Mouse (Mus musculus) hindbrain, postnatal 0 days (tissue): Measurements from ENCODE around the gene S100a2. TPM values are rescaled to one million over a fixed set of nuclear protein-coding genes. Genes with fewer than 3 reads are reported as not detected.

ENCODE experiments used
- ATAC-seq: fragments of 200-750 bp; cut with Nextera tagmentation; 2 replicates; pipeline ENCODE4 v1.8.0; 2017; ENCODE audit warnings: mild to moderate bottlenecking, moderate TSS enrichment, moderate library complexity
- DNase-seq: peaks from one replicate; pipeline ENCODE4 v3.0.0-alpha.2; 2015; ENCODE audit warnings: low spot score
- H3K27ac ChIP-seq: fragments of 300-500 bp; sonication (generic); 2 replicates; pipeline ENCODE4 v1.5.1; 2014; ENCODE audit warnings: mild to moderate bottlenecking
- H3K27me3 ChIP-seq: fragments of 300-500 bp; sonication (generic); 2 replicates; pipeline ENCODE4 v1.6.1; 2014; ENCODE audit warnings: low read length, mixed read lengths; ENCODE audit not compliant: insufficient read depth
- H3K36me3 ChIP-seq: fragments of 300-500 bp; sonication (generic); 2 replicates; pipeline ENCODE4 v1.6.1; 2014; ENCODE audit warnings: low read length, mixed read lengths; ENCODE audit not compliant: insufficient read depth
- H3K4me1 ChIP-seq: fragments of 300-500 bp; sonication (generic); 2 replicates; pipeline ENCODE4 v1.6.1; 2014; ENCODE audit warnings: antibody characterized with exemption, low read length, mixed read lengths; ENCODE audit not compliant: insufficient read depth
- H3K4me2 ChIP-seq: fragments of 300-500 bp; sonication (generic); 2 replicates; pipeline ENCODE4 v1.6.1; 2014; ENCODE audit warnings: low read depth, mild to moderate bottlenecking, low read length, moderate library complexity, mixed read lengths
- H3K4me3 ChIP-seq: fragments of 300-500 bp; sonication (generic); 2 replicates; pipeline ENCODE4 v1.5.1; 2014; ENCODE audit warnings: low read length
- H3K9ac ChIP-seq: fragments of 300-500 bp; sonication (generic); replicated peaks from 2 replicates; pipeline ENCODE4 v1.6.1; 2014; ENCODE audit warnings: mild to moderate bottlenecking, low read length, moderate library complexity, mixed read lengths
- H3K9me3 ChIP-seq: fragments of 300-500 bp; sonication (generic); 2 replicates; pipeline ENCODE4 v1.6.1; 2016; ENCODE audit warnings: low read length, mixed read lengths
- CTCF ChIP-seq: IDR thresholded peaks from 2 replicates; pipeline ENCODE4 v1.5.1; 2016; ENCODE audit warnings: antibody characterized with exemption, control low read depth, low read depth
- WGBS: fragments of 180-500 bp; shearing (Covaris S2); extraction: QIAGEN DNeasy Blood & Tissue Kit; methylation state at CpG from one replicate; pipeline ENCODE4 v1.1.7; 2014; 5-methylcytosine and 5-hydroxymethylcytosine counted together
- polyA plus RNA-seq: library from polyadenylated mRNA; unstranded; fragments of >200 nt; fragmentation: Nextera tagmentation; extraction: Ambion mirVana; gene quantifications from 2 replicates; pipeline ENCODE4 v1.2.1, GENCODE M21; 2015
- total RNA-seq: library from RNA; depleted of rRNA; stranded (reverse); fragments of >200 nt; gene quantifications from 2 replicates; pipeline ENCODE4 v1.2.3, GENCODE M21; 2014; rRNA removed

The S100a2 gene
- total RNA-seq = not detected in 2 replicates
- polyA plus RNA-seq = not detected in 2 replicates

DNA sequence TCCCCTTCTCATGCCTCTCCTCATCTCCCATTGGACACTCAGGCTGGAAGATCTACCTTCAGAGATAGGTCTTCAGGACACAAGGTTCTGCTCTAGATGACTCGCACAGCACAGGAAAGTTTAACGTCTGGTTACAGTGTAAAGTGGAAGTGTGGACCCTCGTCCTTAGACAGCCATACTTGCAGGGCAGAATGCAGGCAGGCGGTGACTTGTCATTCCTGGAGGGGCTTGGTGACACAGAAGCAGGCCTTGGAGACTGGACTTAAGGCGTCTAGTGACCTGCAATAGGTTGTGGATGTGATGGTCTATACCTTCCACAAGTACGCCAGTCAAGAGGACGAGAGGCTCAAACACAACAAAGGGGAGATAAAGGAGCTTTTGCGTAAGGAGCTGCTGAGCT, at the start of gene S100a2:
Gene S100a2 (plus strand): TSS at position 301 of the 400 bp plus-strand sequence.
- H3K27me3 ChIP-seq = no peaks in the 10 kb centered on the region
- 86% methylated on average over 8 of the region's 8 CpGs for WGBS
- no peak within 1 kb of the TSS for H3K4me3 ChIP-seq
- no peaks in the 10 kb centered on the region for H3K36me3 ChIP-seq
- H3K9me3 ChIP-seq = no peaks in the 10 kb centered on the region
- ATAC-seq (no peak), DNase-seq (no peak)
- TF ChIP-seq CTCF = no peak
- H3K27ac ChIP-seq = no peak within 1 kb of the TSS
- H3K4me1 ChIP-seq = no peaks in the 10 kb centered on the region
- H3K4me2 ChIP-seq = no peak within 1 kb of the TSS
- no peak within 1 kb of the TSS for H3K9ac ChIP-seq

DNA sequence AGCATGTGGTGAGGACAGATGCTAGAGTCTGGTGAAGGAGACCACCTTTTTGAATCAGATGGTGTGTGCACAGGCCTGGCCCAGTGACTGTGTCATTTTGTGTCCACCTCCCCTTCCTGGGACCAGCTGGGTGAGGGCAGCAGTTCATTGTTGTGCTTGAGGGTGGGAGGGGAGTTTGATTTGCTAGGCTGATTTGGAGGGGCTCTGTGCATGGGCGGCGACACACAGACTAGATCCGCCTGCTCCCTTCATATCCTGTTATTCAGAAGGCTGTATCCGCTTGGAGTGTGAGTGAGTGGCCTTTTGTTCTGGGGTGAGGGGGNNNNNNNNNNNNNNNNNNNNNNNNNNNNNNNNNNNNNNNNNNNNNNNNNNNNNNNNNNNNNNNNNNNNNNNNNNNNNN, 49.1 kb upstream of the S100a2 start:
- no peak overlapping the region for H3K9ac ChIP-seq
- no peak overlapping the region for H3K4me3 ChIP-seq
- no peaks in the 10 kb centered on the region for H3K36me3 ChIP-seq
- H3K4me1 ChIP-seq = peaks cover 9% of the 10 kb centered on the region; the same call in 1 of the 2 replicates
- no peaks in the 10 kb centered on the region for H3K9me3 ChIP-seq
- DNase-seq = peak; percentile 37
- no peak overlapping the region for H3K4me2 ChIP-seq
- 28% methylated on average over 4 of the region's 4 CpGs for WGBS
- peak overlapping the region; percentile 41; the same call in 1 of the 2 replicates for H3K27ac ChIP-seq
- no peak for TF ChIP-seq CTCF
- no peaks in the 10 kb centered on the region for H3K27me3 ChIP-seq
- ATAC-seq = peak; percentile 86

DNA sequence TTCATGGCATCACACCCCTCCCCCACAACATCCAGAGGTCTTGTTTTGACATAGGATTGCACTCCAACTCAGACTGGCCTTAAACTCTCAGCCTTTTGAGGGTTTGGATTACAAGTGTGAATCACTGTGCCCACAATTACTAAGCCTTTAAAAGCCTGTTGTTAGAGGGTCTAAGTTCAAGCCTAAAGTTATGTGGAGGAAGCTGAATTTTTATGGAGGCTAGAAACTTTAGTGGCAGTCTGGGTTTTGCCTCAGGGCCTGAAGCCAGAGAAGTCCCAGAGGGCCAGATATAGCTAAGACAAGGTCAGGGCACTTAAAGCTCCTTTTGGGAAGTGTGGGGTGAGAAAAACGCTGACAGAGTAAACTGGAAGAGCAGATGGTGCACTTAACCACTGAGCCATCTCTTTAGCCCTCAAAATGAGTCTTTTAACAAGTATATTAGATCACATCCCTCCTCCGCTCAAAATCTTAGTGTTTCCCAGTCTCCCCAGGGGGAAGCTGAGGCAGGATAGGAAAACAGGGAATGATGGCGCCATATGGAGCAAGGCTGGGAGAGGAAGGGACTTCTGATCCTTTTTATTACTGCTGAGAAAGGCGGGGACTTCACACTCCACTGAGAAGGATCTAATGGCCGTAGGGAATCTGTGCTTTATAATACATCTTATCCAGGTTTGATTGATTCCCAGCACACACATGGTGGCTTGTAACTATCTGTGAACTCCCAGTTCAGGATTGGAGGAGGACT, 40.2 kb upstream of the S100a2 start:
- H3K9ac ChIP-seq = no peak overlapping the region
- H3K36me3 ChIP-seq = no peaks in the 10 kb centered on the region
- WGBS = 65% methylated on average over 5 of the region's 5 CpGs

DNA sequence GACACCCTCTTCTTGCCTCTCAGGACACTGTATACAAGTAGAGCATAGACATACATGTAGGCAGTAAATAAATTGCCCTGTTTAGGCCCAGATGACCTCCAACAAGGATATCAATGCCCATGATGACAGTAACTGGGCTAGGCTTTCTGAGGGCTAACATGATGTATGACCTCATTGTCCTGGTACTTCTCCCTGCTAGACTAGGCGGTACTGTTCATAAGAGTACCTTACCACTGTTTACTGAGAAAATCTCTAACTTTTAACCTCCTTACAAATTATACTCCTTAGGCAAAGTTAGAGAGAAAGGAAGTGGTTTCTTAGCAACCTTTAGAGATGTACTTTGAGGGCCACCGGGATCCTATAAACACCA, 39.6 kb upstream of the S100a2 start:
- no peaks in the 10 kb centered on the region for H3K27me3 ChIP-seq
- DNase-seq = no peak
- no peak overlapping the region for H3K4me3 ChIP-seq
- no peak overlapping the region for H3K27ac ChIP-seq
- no peak overlapping the region for H3K4me2 ChIP-seq
- WGBS = 96% methylated on average over 2 of the region's 2 CpGs
- no peaks in the 10 kb centered on the region for H3K36me3 ChIP-seq
- TF ChIP-seq CTCF = no peak
- H3K4me1 ChIP-seq = no peaks in the 10 kb centered on the region
- ATAC-seq = no peak
- no peak overlapping the region for H3K9ac ChIP-seq
- no peaks in the 10 kb centered on the region for H3K9me3 ChIP-seq

More for the DNA sequence above, 40.2 kb upstream of the S100a2 start:
- no peak for DNase-seq
- no peak overlapping the region for H3K4me3 ChIP-seq
- no peaks in the 10 kb centered on the region for H3K4me1 ChIP-seq
- H3K27ac ChIP-seq = no peak overlapping the region
- no peak for TF ChIP-seq CTCF
- no peak overlapping the region for H3K4me2 ChIP-seq
- no peaks in the 10 kb centered on the region for H3K27me3 ChIP-seq
- no peaks in the 10 kb centered on the region for H3K9me3 ChIP-seq
- ATAC-seq = no peak

DNA sequence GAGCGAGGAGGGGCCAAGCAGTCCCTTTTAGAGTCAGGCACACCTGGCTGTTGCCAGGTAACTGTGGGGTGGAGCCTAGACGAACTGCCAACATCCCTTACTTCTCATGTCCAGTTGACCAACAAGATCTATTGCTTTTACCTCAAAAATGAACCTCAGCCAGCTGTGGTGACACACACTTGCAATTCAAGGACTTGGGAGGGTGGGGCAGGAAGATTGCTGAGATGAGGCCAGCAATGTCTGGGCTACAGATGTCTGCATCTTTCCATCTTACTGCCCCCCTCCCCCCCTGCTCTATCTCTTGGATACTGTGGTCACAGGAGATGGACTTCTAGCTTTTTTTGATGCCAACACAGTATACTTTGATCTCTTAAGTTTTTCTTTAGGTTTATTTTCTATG, 37.8 kb upstream of the S100a2 start:
- ATAC-seq = no peak
- Histone ChIP-seq H3K4me3 (no peak overlapping the region), H3K9me3 (no peaks in the 10 kb centered on the region), H3K27ac (no peak overlapping the region), H3K4me2 (no peak overlapping the region), H3K36me3 (no peaks in the 10 kb centered on the region), H3K27me3 (no peaks in the 10 kb centered on the region), H3K4me1 (no peaks in the 10 kb centered on the region), H3K9ac (no peak overlapping the region)
- TF ChIP-seq CTCF = no peak
- WGBS = 87% methylated on average over 2 of the region's 2 CpGs
- no peak for DNase-seq

DNA sequence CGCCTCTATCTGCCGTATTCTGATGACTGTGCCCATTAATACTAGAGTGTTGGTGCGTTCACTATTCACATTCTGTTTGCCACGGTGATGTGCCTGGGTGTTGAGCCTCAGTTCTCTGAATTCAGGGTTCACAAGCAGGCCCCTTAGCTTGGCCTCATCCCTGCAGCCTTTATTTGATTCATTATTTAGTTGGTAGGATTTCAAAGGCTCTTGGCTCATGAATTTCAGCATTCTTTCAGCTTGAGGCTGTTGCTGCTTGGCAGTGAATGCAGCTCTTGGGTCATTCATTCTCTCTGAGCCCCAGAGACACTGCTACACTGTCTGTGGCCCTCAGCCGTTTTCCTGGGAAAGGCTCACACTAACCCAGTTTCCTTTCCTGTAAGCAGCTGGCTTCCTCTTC, 34.1 kb upstream of the S100a2 start:
- Histone ChIP-seq H3K4me3 (no peak overlapping the region), H3K27me3 (no peaks in the 10 kb centered on the region), H3K9me3 (no peaks in the 10 kb centered on the region), H3K4me2 (no peak overlapping the region), H3K4me1 (no peaks in the 10 kb centered on the region), H3K27ac (peak overlapping the region; percentile 62), H3K36me3 (no peaks in the 10 kb centered on the region), H3K9ac (no peak overlapping the region)
- peak; percentile 77 for DNase-seq
- ATAC-seq = peak; percentile 93
- TF ChIP-seq CTCF = no peak
- 28% methylated on average over 5 of the region's 5 CpGs for WGBS

DNA sequence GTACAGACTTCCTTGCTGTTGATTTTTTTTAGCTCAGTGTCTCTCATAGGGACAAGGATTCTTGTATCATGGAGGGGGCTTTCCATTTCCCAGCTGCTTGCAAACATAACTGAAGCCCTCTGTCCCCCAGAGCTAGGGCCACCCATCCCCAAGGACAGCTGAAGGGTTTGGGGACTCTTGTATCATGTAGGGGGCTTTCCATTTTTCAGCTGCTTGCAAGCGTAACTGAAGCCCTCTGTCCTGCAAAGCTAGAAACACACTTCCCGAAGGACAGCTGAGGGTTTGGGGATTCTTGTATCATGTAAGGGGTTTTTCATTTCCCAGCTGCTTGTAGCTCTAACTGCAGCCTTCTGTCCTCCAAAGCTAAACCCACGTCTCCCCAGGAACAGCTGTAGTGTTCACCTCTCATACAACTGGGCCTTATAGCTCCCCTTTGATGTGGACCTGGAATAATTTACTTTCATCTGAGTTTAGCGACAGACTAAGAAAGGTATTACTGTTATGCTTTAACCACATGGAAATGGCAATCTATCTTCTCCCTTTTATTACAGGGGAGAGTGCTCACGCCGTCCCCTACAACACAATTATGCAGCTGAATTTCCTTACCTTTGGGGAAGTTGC, 29.9 kb upstream of the S100a2 start, which contains the start of gene S100a3:
Gene S100a3 (plus strand): TSS at position 571 of the 621 bp plus-strand sequence.
- no peaks in the 10 kb centered on the region for H3K27me3 ChIP-seq
- ATAC-seq (peak; percentile 36; the same call in 1 of the 2 replicates), DNase-seq (peak; percentile 30)
- peak within 1 kb of the TSS; percentile 32 for H3K27ac ChIP-seq
- no peak within 1 kb of the TSS for H3K4me3 ChIP-seq
- WGBS = 79% methylated on average over 6 of the region's 6 CpGs
- H3K36me3 ChIP-seq = no peaks in the 10 kb centered on the region
- no peak for TF ChIP-seq CTCF
- H3K4me2 ChIP-seq = no peak within 1 kb of the TSS
- no peak within 1 kb of the TSS for H3K9ac ChIP-seq
- H3K9me3 ChIP-seq = no peaks in the 10 kb centered on the region
- H3K4me1 ChIP-seq = no peaks in the 10 kb centered on the region
